Mouse (Mus musculus): ENCODE data around the gene Slc35a3.

DNA sequence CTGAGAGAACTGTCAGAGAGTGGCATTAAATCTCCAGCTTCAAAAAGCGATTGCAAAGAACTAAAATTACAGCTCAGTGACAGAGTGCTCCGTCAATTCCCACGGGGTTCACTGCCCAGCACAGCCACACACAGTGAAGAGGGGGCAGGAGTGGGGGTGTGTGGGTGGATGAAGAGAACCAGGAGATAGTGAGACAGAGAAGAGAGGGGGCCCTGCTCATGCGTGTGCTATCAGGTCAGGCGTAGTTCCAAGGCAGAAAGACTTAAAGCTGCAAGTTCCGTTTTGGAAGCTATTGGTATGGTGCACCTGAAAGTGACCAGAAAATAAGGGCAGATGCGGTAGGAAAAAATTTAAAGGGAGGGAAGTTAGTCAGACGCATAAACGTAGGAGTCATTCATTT, 1.7 kb downstream of the Slc35a3 start:
- no peak for TF ChIP-seq EP300 (IDR thresholded peaks at IDR 0.05)
- no peak for TF ChIP-seq CTCF (IDR thresholded peaks at IDR 0.05)

All from lung, postnatal 0 days (tissue).